Mouse (Mus musculus): Measurements from ENCODE around the gene Stim2. TPM values are rescaled to one million over a fixed set of nuclear protein-coding genes. Genes with fewer than 3 reads are reported as not detected.
A peak's percentile ranks its signal among the peaks of the same experiment; 100 is the strongest.

Gene Stim2
- polyA plus RNA-seq, 1 experiment from 2014 or later = 19.6 TPM

GRCm38 (mm10) chr5:53996822-53997221, 1.5 kb upstream of the Stim2 start:
- peaks cover 29% of the 10 kb centered on the region for H3K4me1 ChIP-seq
- no peaks in the 10 kb centered on the region for H3K36me3 ChIP-seq
- H3K9me3 ChIP-seq (replicated peaks) = no peaks in the 10 kb centered on the region
- H3K4me2 ChIP-seq = no peak overlapping the region
- 89% methylated on average over 6 of the region's 6 CpGs for WGBS
- no peak overlapping the region for H3K9ac ChIP-seq
- H3K27ac ChIP-seq = no peak overlapping the region
- H3K4me3 ChIP-seq (replicated peaks) = no peak overlapping the region
- ATAC-seq (replicated peaks; ENCODE audit: low FRiP score) = no peak
- H3K27me3 ChIP-seq = no peaks in the 10 kb centered on the region

- Histone ChIP-seq H3K27ac (peak overlapping the region; percentile 95), H3K9ac (peak overlapping the region; percentile 92), H3K36me3 (no peaks in the 10 kb centered on the region), H3K4me1 (peaks cover 29% of the 10 kb centered on the region), H3K9me3 (replicated peaks) (no peaks in the 10 kb centered on the region), H3K4me3 (replicated peaks) (peak overlapping the region; percentile 96), H3K27me3 (no peaks in the 10 kb centered on the region), H3K4me2 (peak overlapping the region; percentile 70)
- under 1% methylated on average over 66 of the region's 76 CpGs for WGBS
- ATAC-seq (replicated peaks; ENCODE audit: low FRiP score) = peak; percentile 43
Measured at GRCm38 (mm10) chr5:53998743-53999460, 603 bp downstream of the Stim2 start.

- H3K4me3 ChIP-seq (replicated peaks) = peak overlapping the region; percentile 96
- peak overlapping the region; percentile 92 for H3K9ac ChIP-seq
- H3K36me3 ChIP-seq = no peaks in the 10 kb centered on the region
- H3K9me3 ChIP-seq (replicated peaks) = no peaks in the 10 kb centered on the region
- peaks cover 29% of the 10 kb centered on the region for H3K4me1 ChIP-seq
- no peaks in the 10 kb centered on the region for H3K27me3 ChIP-seq
- H3K4me2 ChIP-seq = peak overlapping the region; percentile 70
- ATAC-seq (replicated peaks; ENCODE audit: low FRiP score) = no peak
- under 1% methylated on average over 6 of the region's 6 CpGs for WGBS
- peak overlapping the region; percentile 95 for H3K27ac ChIP-seq
Measured at GRCm38 (mm10) chr5:53999461-53999770, 1.1 kb downstream of the Stim2 start.

- 1% methylated on average over 2 of the region's 2 CpGs for WGBS
- Histone ChIP-seq H3K4me3 (replicated peaks) (peak overlapping the region; percentile 96), H3K27me3 (no peaks in the 10 kb centered on the region), H3K9ac (peak overlapping the region; percentile 92), H3K36me3 (no peaks in the 10 kb centered on the region), H3K27ac (peak overlapping the region; percentile 95), H3K4me1 (peaks cover 29% of the 10 kb centered on the region), H3K9me3 (replicated peaks) (no peaks in the 10 kb centered on the region), H3K4me2 (peak overlapping the region; percentile 70)
- ATAC-seq (replicated peaks; ENCODE audit: low FRiP score) = no peak
Measured at GRCm38 (mm10) chr5:53999831-54000230, 1.5 kb downstream of the Stim2 start.

GRCm38 (mm10) chr5:54001021-54001420, 2.7 kb downstream of the Stim2 start:
- Histone ChIP-seq H3K4me3 (replicated peaks) (peak overlapping the region; percentile 15; the same call in 1 of the 2 replicates), H3K9ac (no peak overlapping the region), H3K4me2 (peak overlapping the region; percentile 43), H3K9me3 (replicated peaks) (no peaks in the 10 kb centered on the region), H3K36me3 (no peaks in the 10 kb centered on the region), H3K27me3 (no peaks in the 10 kb centered on the region), H3K4me1 (peaks cover 24% of the 10 kb centered on the region), H3K27ac (no peak overlapping the region)
- 40% methylated on average over 5 of the region's 5 CpGs for WGBS
- ATAC-seq (replicated peaks; ENCODE audit: low FRiP score) = no peak

GRCm38 (mm10) chr5:54005111-54005864, 7.0 kb downstream of the Stim2 start:
- no peak for ATAC-seq (replicated peaks; ENCODE audit: low FRiP score)
- Histone ChIP-seq H3K4me3 (replicated peaks) (no peak overlapping the region), H3K27me3 (no peaks in the 10 kb centered on the region), H3K27ac (no peak overlapping the region), H3K36me3 (no peaks in the 10 kb centered on the region), H3K4me1 (peaks cover 9% of the 10 kb centered on the region), H3K9me3 (replicated peaks) (no peaks in the 10 kb centered on the region), H3K9ac (no peak overlapping the region), H3K4me2 (no peak overlapping the region)
- WGBS = 70% methylated on average over 2 of the region's 2 CpGs

GRCm38 (mm10) chr5:54005865-54006225, 7.5 kb downstream of the Stim2 start:
- Histone ChIP-seq H3K27me3 (no peaks in the 10 kb centered on the region), H3K9ac (no peak overlapping the region), H3K27ac (no peak overlapping the region), H3K4me3 (replicated peaks) (no peak overlapping the region), H3K4me2 (no peak overlapping the region), H3K4me1 (peaks cover 6% of the 10 kb centered on the region), H3K9me3 (replicated peaks) (no peaks in the 10 kb centered on the region), H3K36me3 (no peaks in the 10 kb centered on the region)
- 31% methylated on average over 6 of the region's 6 CpGs for WGBS
- no peak for ATAC-seq (replicated peaks; ENCODE audit: low FRiP score)

- 93% methylated on average over 1 of the region's 1 CpGs for WGBS
- Histone ChIP-seq H3K27ac (no peak overlapping the region), H3K4me1 (peaks cover 2% of the 10 kb centered on the region; the same call in 1 of the 2 replicates), H3K4me3 (replicated peaks) (no peak overlapping the region), H3K4me2 (no peak overlapping the region), H3K36me3 (no peaks in the 10 kb centered on the region), H3K9ac (no peak overlapping the region), H3K27me3 (no peaks in the 10 kb centered on the region), H3K9me3 (replicated peaks) (no peaks in the 10 kb centered on the region)
- no peak for ATAC-seq (replicated peaks; ENCODE audit: low FRiP score)
Measured at GRCm38 (mm10) chr5:54006845-54007244, 8.5 kb downstream of the Stim2 start.

GRCm38 (mm10) chr5:54007617-54008016, 9.3 kb downstream of the Stim2 start:
- Histone ChIP-seq H3K9me3 (replicated peaks) (no peaks in the 10 kb centered on the region), H3K4me3 (replicated peaks) (no peak overlapping the region), H3K4me1 (peaks cover 2% of the 10 kb centered on the region; the same call in 1 of the 2 replicates), H3K36me3 (no peaks in the 10 kb centered on the region), H3K4me2 (no peak overlapping the region), H3K9ac (no peak overlapping the region), H3K27ac (no peak overlapping the region), H3K27me3 (no peaks in the 10 kb centered on the region)
- ATAC-seq (replicated peaks; ENCODE audit: low FRiP score) = no peak
- 84% methylated on average over 6 of the region's 6 CpGs for WGBS

GRCm38 (mm10) chr5:54013271-54013670, 15.0 kb downstream of the Stim2 start:
- 43% methylated on average over 1 of the region's 1 CpGs for WGBS
- H3K4me1 ChIP-seq = 0 out of 2 replicates have a peak, but pooled peaks cover 4% of the 10 kb centered on the region
- ATAC-seq (replicated peaks; ENCODE audit: low FRiP score) = no peak

GRCm38 (mm10) chr5:54017143-54017542, 18.8 kb downstream of the Stim2 start:
- H3K36me3 ChIP-seq = no peaks in the 10 kb centered on the region
- H3K9me3 ChIP-seq (replicated peaks) = no peaks in the 10 kb centered on the region
- peaks cover 10% of the 10 kb centered on the region for H3K4me1 ChIP-seq
- no peak for ATAC-seq (replicated peaks; ENCODE audit: low FRiP score)
- no peak overlapping the region for H3K9ac ChIP-seq
- H3K27me3 ChIP-seq = no peaks in the 10 kb centered on the region
- H3K4me2 ChIP-seq = no peak overlapping the region
- 73% methylated on average over 7 of the region's 7 CpGs for WGBS
- no peak overlapping the region for H3K27ac ChIP-seq
- no peak overlapping the region for H3K4me3 ChIP-seq (replicated peaks)

More at GRCm38 (mm10) chr5:54013271-54013670, 15.0 kb downstream of the Stim2 start:
- Histone ChIP-seq H3K27me3 (no peaks in the 10 kb centered on the region), H3K36me3 (no peaks in the 10 kb centered on the region), H3K27ac (no peak overlapping the region), H3K4me2 (no peak overlapping the region), H3K9ac (no peak overlapping the region), H3K9me3 (replicated peaks) (no peaks in the 10 kb centered on the region), H3K4me3 (replicated peaks) (no peak overlapping the region)

GRCm38 (mm10) chr5:54018856-54019255, 20.6 kb downstream of the Stim2 start:
- no peaks in the 10 kb centered on the region for H3K36me3 ChIP-seq
- no peak overlapping the region for H3K4me2 ChIP-seq
- no peak overlapping the region for H3K9ac ChIP-seq
- H3K27me3 ChIP-seq = no peaks in the 10 kb centered on the region
- ATAC-seq (replicated peaks; ENCODE audit: low FRiP score) = no peak
- no peak overlapping the region for H3K4me3 ChIP-seq (replicated peaks)
- no peaks in the 10 kb centered on the region for H3K9me3 ChIP-seq (replicated peaks)
- 93% methylated on average over 2 of the region's 2 CpGs for WGBS
- H3K4me1 ChIP-seq = peaks cover 10% of the 10 kb centered on the region
- no peak overlapping the region for H3K27ac ChIP-seq
